Mouse (Mus musculus) stomach, embryonic 15.5 days (tissue): ENCODE measurements around the gene Chuk. TPM values are rescaled to one million over a fixed set of nuclear protein-coding genes. Genes with fewer than 3 reads are reported as not detected.

Source experiments
- ATAC-seq: fragments of 200-750 bp; cut with Nextera tagmentation; 2 replicates; pipeline ENCODE4 v1.8.0; 2017; ENCODE audit warnings: low read depth, moderate number of reproducible peaks, moderate TSS enrichment; ENCODE audit not compliant: insufficient read depth, low FRiP score
- H3K27ac ChIP-seq: fragments of 300-500 bp; sonication (generic); 2 replicates; pipeline ENCODE4 v1.5.1; 2015; ENCODE audit warnings: mild to moderate bottlenecking, inconsistent platforms
- H3K27me3 ChIP-seq: fragments of 300-500 bp; sonication (generic); replicated peaks from 2 replicates; pipeline ENCODE4 v1.6.1; 2015; ENCODE audit warnings: inconsistent platforms
- H3K36me3 ChIP-seq: fragments of 300-500 bp; sonication (generic); 2 replicates; pipeline ENCODE4 v1.6.1; 2015; ENCODE audit warnings: inconsistent platforms
- H3K4me1 ChIP-seq: fragments of 300-500 bp; sonication (generic); 2 replicates; pipeline ENCODE4 v1.6.1; 2015; ENCODE audit warnings: inconsistent platforms
- H3K4me2 ChIP-seq: fragments of 300-500 bp; sonication (generic); 2 replicates; pipeline ENCODE4 v1.6.1; 2015; ENCODE audit warnings: mild to moderate bottlenecking, inconsistent platforms
- H3K4me3 ChIP-seq: fragments of 300-500 bp; sonication (generic); replicated peaks from 2 replicates; pipeline ENCODE4 v1.5.1; 2015; ENCODE audit warnings: inconsistent platforms
- H3K9ac ChIP-seq: fragments of 300-500 bp; sonication (generic); 2 replicates; pipeline ENCODE4 v1.6.1; 2015; ENCODE audit warnings: inconsistent platforms
- H3K9me3 ChIP-seq: fragments of 300-500 bp; sonication (generic); 2 replicates; pipeline ENCODE4 v1.6.1; 2016; ENCODE audit warnings: inconsistent platforms
- WGBS: fragments of 180-500 bp; shearing (Covaris S2); methylation state at CpG from one replicate; pipeline ENCODE4 v1.1.7; 2015; 5-methylcytosine and 5-hydroxymethylcytosine counted together
- polyA plus RNA-seq: library from polyadenylated mRNA; unstranded; fragments of >200 nt; fragmentation: Nextera tagmentation; extraction: Ambion mirVana; gene quantifications from 2 replicates; pipeline ENCODE4 v1.2.1, GENCODE M21; 2015

Chuk gene
- polyA plus RNA-seq, 1 experiment from 2014 or later: 37.1 TPM

GRCm38 (mm10) chr19:44064734-44065133, 42.5 kb downstream of the Chuk start:
- Histone ChIP-seq H3K9me3 (no peaks in the 10 kb centered on the region), H3K4me1 (peaks cover 3% of the 10 kb centered on the region; the same call in 1 of the 2 replicates), H3K27me3 (no peaks in the 10 kb centered on the region), H3K4me3 (no peak overlapping the region), H3K36me3 (0 out of 2 replicates have a peak, but pooled peaks cover 6% of the 10 kb centered on the region), H3K27ac (no peak overlapping the region), H3K9ac (no peak overlapping the region), H3K4me2 (no peak overlapping the region)
- ATAC-seq: no peak
- WGBS: 78% methylated on average over 2 of the region's 2 CpGs

- Histone ChIP-seq H3K4me2 (no peak overlapping the region), H3K9ac (no peak overlapping the region), H3K4me1 (0 out of 2 replicates have a peak, but pooled peaks cover 3% of the 10 kb centered on the region), H3K9me3 (no peaks in the 10 kb centered on the region), H3K27me3 (no peaks in the 10 kb centered on the region), H3K4me3 (no peak overlapping the region), H3K36me3 (peaks cover 11% of the 10 kb centered on the region; the same call in 1 of the 2 replicates), H3K27ac (no peak overlapping the region)
- 76% methylated on average over 7 of the region's 7 CpGs for WGBS
- ATAC-seq: no peak
Measured at GRCm38 (mm10) chr19:44063773-44064172, 43.5 kb downstream of the Chuk start.

- no peak for ATAC-seq
- no peak overlapping the region for H3K4me2 ChIP-seq
- no peaks in the 10 kb centered on the region for H3K27me3 ChIP-seq
- H3K27ac ChIP-seq: no peak overlapping the region
- H3K4me3 ChIP-seq: no peak overlapping the region
- WGBS: 81% methylated on average over 3 of the region's 3 CpGs
- no peak overlapping the region for H3K9ac ChIP-seq
- peaks cover 26% of the 10 kb centered on the region for H3K36me3 ChIP-seq
- H3K9me3 ChIP-seq: no peaks in the 10 kb centered on the region
- H3K4me1 ChIP-seq: no peaks in the 10 kb centered on the region
Measured at GRCm38 (mm10) chr19:44060226-44060625, 47.1 kb downstream of the Chuk start.

- no peaks in the 10 kb centered on the region for H3K9me3 ChIP-seq
- no peaks in the 10 kb centered on the region for H3K4me1 ChIP-seq
- WGBS: 71% methylated on average over 4 of the region's 4 CpGs
- peaks cover 30% of the 10 kb centered on the region for H3K36me3 ChIP-seq
- no peak overlapping the region for H3K9ac ChIP-seq
- H3K4me2 ChIP-seq: no peak overlapping the region
- H3K27me3 ChIP-seq: no peaks in the 10 kb centered on the region
- ATAC-seq: no peak
- no peak overlapping the region for H3K27ac ChIP-seq
- no peak overlapping the region for H3K4me3 ChIP-seq
Measured at GRCm38 (mm10) chr19:44055173-44055826, 52.0 kb downstream of the Chuk start.

GRCm38 (mm10) chr19:44050388-44050787, 56.9 kb downstream of the Chuk start:
- 55% methylated on average over 4 of the region's 4 CpGs for WGBS
- Histone ChIP-seq H3K27ac (no peak overlapping the region), H3K4me3 (no peak overlapping the region), H3K9ac (no peak overlapping the region), H3K9me3 (no peaks in the 10 kb centered on the region), H3K4me2 (no peak overlapping the region), H3K36me3 (peaks cover 20% of the 10 kb centered on the region), H3K4me1 (no peaks in the 10 kb centered on the region), H3K27me3 (no peaks in the 10 kb centered on the region)
- ATAC-seq: peak; percentile 39; the same call in 1 of the 2 replicates

DNA sequence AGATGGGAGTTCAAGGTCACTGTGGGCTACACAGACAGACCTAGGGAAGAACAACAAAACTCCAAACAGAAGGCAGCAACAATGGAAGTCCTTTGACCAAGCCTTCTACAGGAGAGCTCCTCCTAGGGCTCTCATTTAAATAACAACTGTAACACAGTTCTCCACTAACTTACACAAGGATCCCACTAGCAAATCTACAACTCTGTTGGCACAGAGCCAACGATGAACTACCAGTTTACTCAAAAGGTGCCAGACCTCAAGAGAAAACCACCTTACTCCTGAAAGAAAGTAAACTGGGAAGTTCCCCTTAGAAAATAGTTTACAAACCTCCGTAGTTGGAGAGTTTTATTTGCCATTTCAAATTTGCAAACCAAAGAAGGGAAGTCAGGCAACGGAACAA, 58.0 kb downstream of the Chuk start:
- no peaks in the 10 kb centered on the region for H3K4me1 ChIP-seq
- H3K9ac ChIP-seq: no peak overlapping the region
- H3K36me3 ChIP-seq: peaks cover 17% of the 10 kb centered on the region
- no peak overlapping the region for H3K4me3 ChIP-seq
- 54% methylated on average over 3 of the region's 3 CpGs for WGBS
- no peak for ATAC-seq
- no peaks in the 10 kb centered on the region for H3K27me3 ChIP-seq
- H3K4me2 ChIP-seq: no peak overlapping the region
- H3K27ac ChIP-seq: no peak overlapping the region
- H3K9me3 ChIP-seq: no peaks in the 10 kb centered on the region

- H3K4me2 ChIP-seq: no peak overlapping the region
- no peak overlapping the region for H3K27ac ChIP-seq
- H3K4me3 ChIP-seq: no peak overlapping the region
- 72% methylated on average over 3 of the region's 3 CpGs for WGBS
- H3K9me3 ChIP-seq: no peaks in the 10 kb centered on the region
- H3K9ac ChIP-seq: no peak overlapping the region
- H3K27me3 ChIP-seq: no peaks in the 10 kb centered on the region
- peaks cover 12% of the 10 kb centered on the region for H3K36me3 ChIP-seq
- ATAC-seq: no peak
- no peaks in the 10 kb centered on the region for H3K4me1 ChIP-seq
Measured at GRCm38 (mm10) chr19:44045847-44046246, 61.4 kb downstream of the Chuk start.

DNA sequence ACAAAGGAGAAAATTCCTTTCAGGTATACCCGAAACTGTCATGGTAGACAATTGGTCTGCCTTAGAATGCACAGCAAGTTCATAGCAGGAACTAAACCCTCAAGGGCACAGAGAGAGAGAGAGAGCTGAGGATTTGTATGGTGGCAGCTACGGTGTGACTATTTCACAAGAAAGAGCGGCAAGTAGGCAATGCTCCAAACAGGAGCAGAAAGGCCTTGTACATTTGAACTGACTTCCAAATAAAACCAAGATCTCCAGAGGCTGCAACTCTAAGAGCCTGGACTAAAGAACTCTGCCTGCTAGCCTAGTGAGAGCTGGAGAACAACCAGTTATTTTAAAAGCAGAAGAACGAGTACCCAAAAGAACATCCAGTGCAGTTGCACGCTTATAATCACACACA, 65.2 kb downstream of the Chuk start:
- Histone ChIP-seq H3K4me3 (no peak overlapping the region), H3K9me3 (no peaks in the 10 kb centered on the region), H3K27ac (no peak overlapping the region), H3K36me3 (peaks cover 22% of the 10 kb centered on the region), H3K27me3 (no peaks in the 10 kb centered on the region), H3K9ac (no peak overlapping the region), H3K4me1 (no peaks in the 10 kb centered on the region), H3K4me2 (no peak overlapping the region)
- 85% methylated on average over 5 of the region's 5 CpGs for WGBS
- ATAC-seq: no peak

DNA sequence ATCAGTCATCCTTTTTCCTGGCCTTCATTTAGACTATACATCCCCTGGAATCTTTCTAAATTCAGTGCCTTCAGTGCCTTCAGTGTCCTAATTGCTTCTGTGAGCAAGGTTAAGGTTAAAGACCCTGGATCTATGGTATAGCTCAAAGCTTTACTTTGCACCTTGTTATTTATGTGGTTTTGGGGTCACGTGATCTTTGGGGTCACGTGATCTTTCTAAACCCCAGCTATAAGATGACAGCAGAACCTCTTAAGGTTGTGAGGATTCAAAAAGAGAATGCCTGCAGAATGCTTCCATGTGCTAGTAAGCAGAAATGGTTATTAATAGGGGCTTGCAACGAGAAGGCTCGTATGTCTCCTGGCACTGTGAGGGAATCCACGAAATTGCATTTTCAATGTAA, 73.9 kb downstream of the Chuk start:
- WGBS: 88% methylated on average over 5 of the region's 5 CpGs
- no peak for ATAC-seq
- Histone ChIP-seq H3K4me3 (no peak overlapping the region), H3K4me1 (no peaks in the 10 kb centered on the region), H3K27ac (no peak overlapping the region), H3K4me2 (no peak overlapping the region), H3K36me3 (peaks cover 7% of the 10 kb centered on the region), H3K9ac (no peak overlapping the region), H3K9me3 (no peaks in the 10 kb centered on the region), H3K27me3 (no peaks in the 10 kb centered on the region)

GRCm38 (mm10) chr19:44032046-44032744, 75.1 kb downstream of the Chuk start:
- no peak for ATAC-seq
- 85% methylated on average over 11 of the region's 11 CpGs for WGBS
- Histone ChIP-seq H3K27me3 (no peaks in the 10 kb centered on the region), H3K36me3 (peaks cover 5% of the 10 kb centered on the region; the same call in 1 of the 2 replicates), H3K4me3 (no peak overlapping the region), H3K4me1 (no peaks in the 10 kb centered on the region), H3K9me3 (no peaks in the 10 kb centered on the region), H3K4me2 (no peak overlapping the region), H3K9ac (no peak overlapping the region), H3K27ac (no peak overlapping the region)

DNA sequence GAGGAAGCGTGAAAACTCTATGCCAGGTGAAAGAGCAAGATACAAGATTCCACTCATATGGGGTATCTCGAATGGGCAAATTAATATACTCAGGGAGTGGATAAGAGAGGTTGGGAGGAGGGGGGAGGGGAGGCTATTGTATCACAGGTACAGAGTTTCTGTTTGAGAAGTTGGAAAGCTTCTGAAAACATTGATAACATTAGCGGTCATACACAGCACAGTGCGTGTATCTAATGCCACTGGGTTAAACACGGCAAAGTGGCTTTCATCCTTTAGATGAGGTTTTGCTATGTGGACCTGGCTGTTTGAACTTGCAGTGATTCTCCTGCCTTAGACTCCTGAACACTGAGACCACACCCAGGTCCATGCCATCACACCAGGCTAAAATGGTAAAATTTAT, 77.3 kb downstream of the Chuk start:
- 78% methylated on average over 5 of the region's 5 CpGs for WGBS
- H3K4me3 ChIP-seq: no peak overlapping the region
- no peaks in the 10 kb centered on the region for H3K27me3 ChIP-seq
- no peaks in the 10 kb centered on the region for H3K36me3 ChIP-seq
- peak; percentile 60 for ATAC-seq
- H3K27ac ChIP-seq: no peak overlapping the region
- no peak overlapping the region for H3K9ac ChIP-seq
- H3K4me1 ChIP-seq: no peaks in the 10 kb centered on the region
- no peak overlapping the region for H3K4me2 ChIP-seq
- H3K9me3 ChIP-seq: no peaks in the 10 kb centered on the region

DNA sequence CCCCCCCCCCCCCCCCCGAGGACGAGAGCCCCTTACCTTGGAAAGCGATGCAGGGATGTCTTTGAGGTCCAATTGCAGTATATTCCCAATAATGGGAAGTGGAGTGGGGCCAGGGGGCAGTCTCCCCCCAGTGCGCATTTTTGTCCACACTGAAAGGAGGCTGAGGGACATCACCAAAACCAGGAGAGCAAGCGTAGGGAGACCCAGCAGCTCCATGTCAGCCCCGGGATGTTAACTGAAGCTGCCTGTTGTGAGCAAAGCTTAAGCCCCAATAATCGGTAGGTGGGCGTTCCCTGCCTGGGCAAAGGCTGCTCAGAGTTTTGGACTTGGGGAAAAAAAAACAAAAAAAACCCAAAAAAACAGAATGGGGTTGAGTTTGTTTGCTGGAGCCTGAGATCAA, 78.3 kb downstream of the Chuk start, which contains the start of gene Cyp2c23:
TSS of gene Cyp2c23 (minus strand) at position 237 of the 400 bp plus-strand sequence.
- Histone ChIP-seq H3K4me3 (no peak within 1 kb of the TSS), H3K27ac (no peak within 1 kb of the TSS), H3K9ac (no peak within 1 kb of the TSS), H3K4me1 (no peaks in the 10 kb centered on the region), H3K4me2 (no peak within 1 kb of the TSS), H3K9me3 (no peaks in the 10 kb centered on the region), H3K27me3 (no peaks in the 10 kb centered on the region), H3K36me3 (no peaks in the 10 kb centered on the region)
- WGBS: 71% methylated on average over 8 of the region's 8 CpGs
- ATAC-seq: no peak
